ENCODE assay signal across 7 mouse cellular contexts in genomic region chr2:26296606-26297195, GRCm38 (mm10). TPM values are rescaled to one million over a fixed set of nuclear protein-coding genes. Genes with fewer than 3 reads are reported as not detected.
DNase-seq lines count a peak whose midpoint lies in the region; ATAC-seq and TF ChIP-seq lines count a peak whose summit lies in the region.

No protein-coding gene starts in this region.

- no peaks in the 10 kb centered on the region for H3K36me3 ChIP-seq in testis, adult 2 months (ENCODE audit: control insufficient read depth, insufficient read depth, low read length)
- no peaks in the 10 kb centered on the region for H3K36me3 ChIP-seq in forebrain, postnatal 0 days (ENCODE audit: insufficient read depth)
- no peaks in the 10 kb centered on the region for H3K36me3 ChIP-seq in limb, embryonic 10.5 days
- H3K36me3 ChIP-seq in stomach, postnatal 0 days (ENCODE audit: control insufficient read depth, insufficient read depth, low read length), result no peaks in the 10 kb centered on the region

- no peak for TF ChIP-seq CTCF in testis, adult 2 months (IDR thresholded peaks at IDR 0.05; ENCODE audit: control insufficient read depth, insufficient read depth, insufficient replicate concordance, low read depth, low read length)
- TF ChIP-seq CTCF in forebrain, postnatal 0 days (IDR thresholded peaks at IDR 0.05; ENCODE audit: low read depth), result no peak
- no peak for TF ChIP-seq CTCF in stomach, postnatal 0 days (IDR thresholded peaks at IDR 0.05; ENCODE audit: low read depth)

- peaks cover 2% of the 10 kb centered on the region; the same call in 1 of the 2 replicates for H3K4me1 ChIP-seq in testis, adult 2 months (ENCODE audit: control insufficient read depth, insufficient read depth, low read length)
- peaks cover 33% of the 10 kb centered on the region for H3K4me1 ChIP-seq in forebrain, postnatal 0 days (ENCODE audit: insufficient read depth)
- peaks cover 34% of the 10 kb centered on the region for H3K4me1 ChIP-seq in limb, embryonic 10.5 days
- no peaks in the 10 kb centered on the region for H3K4me1 ChIP-seq in stomach, postnatal 0 days (replicated peaks; ENCODE audit: control insufficient read depth, insufficient read depth)

- no peak overlapping the region for H3K27ac ChIP-seq in testis, adult 2 months (ENCODE audit: control insufficient read depth, insufficient read depth, low read depth, low read length)
- H3K27ac ChIP-seq in forebrain, postnatal 0 days (ENCODE audit: low read depth, low read length), result peak overlapping the region; percentile 41; the same call in 1 of the 2 replicates
- peak overlapping the region; percentile 38; the same call in 1 of the 2 replicates for H3K27ac ChIP-seq in limb, embryonic 10.5 days
- H3K27ac ChIP-seq in stomach, postnatal 0 days (replicated peaks), result peak overlapping the region; percentile 69

- H3K4me2 ChIP-seq in forebrain, postnatal 0 days (ENCODE audit: low read depth), result no peak overlapping the region
- no peak overlapping the region for H3K4me2 ChIP-seq in stomach, postnatal 0 days (replicated peaks; ENCODE audit: low read depth)

- 0 out of 2 replicates have a peak overlapping the region, but pooled peaks have one; percentile 10 for H3K9ac ChIP-seq in forebrain, postnatal 0 days
- H3K9ac ChIP-seq in stomach, postnatal 0 days (ENCODE audit: low read length), result no peak overlapping the region

- TF ChIP-seq EP300 in stomach, postnatal 0 days (optimal IDR thresholded peaks at IDR 0.05), result no peak

- DNase-seq in testis, postnatal 14 days (ENCODE audit: low spot score), result no peak
- peak; percentile 52 for DNase-seq in forebrain, postnatal 0 days
- no peak for DNase-seq in limb, embryonic 10.5 days (ENCODE audit: low spot score)
- no peak for DNase-seq in stomach, postnatal 0 days (ENCODE audit: low spot score)
- DNase-seq in heart, postnatal 25 days (ENCODE audit: low spot score), result no peak

- peak overlapping the region; percentile 62 for H3K4me3 ChIP-seq in testis, adult 2 months (ENCODE audit: control insufficient read depth, low read depth, low read length)
- H3K4me3 ChIP-seq in forebrain, postnatal 0 days (ENCODE audit: low read depth, low read length), result no peak overlapping the region
- no peak overlapping the region for H3K4me3 ChIP-seq in limb, embryonic 10.5 days
- no peak overlapping the region for H3K4me3 ChIP-seq in stomach, postnatal 0 days (ENCODE audit: low read depth, low read length)

- no peak for TF ChIP-seq POLR2A in testis, adult 2 months (IDR thresholded peaks at IDR 0.05; ENCODE audit: control insufficient read depth, low read depth, low read length)

- 14% methylated on average over 6 of the region's 6 CpGs for WGBS in forebrain, postnatal 0 days
- 60% methylated on average over 6 of the region's 6 CpGs for WGBS in limb, embryonic 10.5 days
- WGBS in stomach, postnatal 0 days, result 24% methylated on average over 6 of the region's 6 CpGs

- no peaks in the 10 kb centered on the region for H3K9me3 ChIP-seq in forebrain, postnatal 0 days (ENCODE audit: low read length)
- no peaks in the 10 kb centered on the region for H3K9me3 ChIP-seq in limb, embryonic 10.5 days (replicated peaks)
- no peaks in the 10 kb centered on the region for H3K9me3 ChIP-seq in stomach, postnatal 0 days (ENCODE audit: control insufficient read depth, low read length)

- ATAC-seq in forebrain, postnatal 0 days, result no peak
- no peak for ATAC-seq in stomach, postnatal 0 days (ENCODE audit: low FRiP score, low TSS enrichment)
- no peak for ATAC-seq in megakaryocyte-erythroid progenitor cell, adult 5-6 weeks (replicated peaks; ENCODE audit: low FRiP score, low TSS enrichment, poor library complexity, severe bottlenecking)

- no peaks in the 10 kb centered on the region for H3K27me3 ChIP-seq in testis, adult 2 months (ENCODE audit: control insufficient read depth, insufficient read depth, low read length)
- no peaks in the 10 kb centered on the region for H3K27me3 ChIP-seq in forebrain, postnatal 0 days (ENCODE audit: insufficient read depth, low read length)
- peaks cover 25% of the 10 kb centered on the region for H3K27me3 ChIP-seq in limb, embryonic 10.5 days (ENCODE audit: low read depth, poor library complexity, severe bottlenecking)
- H3K27me3 ChIP-seq in stomach, postnatal 0 days (ENCODE audit: control insufficient read depth, insufficient read depth, low read length), result no peaks in the 10 kb centered on the region

- intact Hi-C loops in heart, postnatal 25 days (cut with DNase I), result no loop called here

RNA-seq across cellular contexts. Expression of gene Ccdc187, which starts 2.3 kb away (rescaled TPM):
- 90.3 and 101 TPM in 2 replicates for polyA plus RNA-seq in testis, adult 2 months (2012; rRNA removed)
- total RNA-seq in forebrain, postnatal 0 days (2014; rRNA removed), result 1.5 and 2.0 TPM in 2 replicates
- polyA plus RNA-seq in forebrain, postnatal 0 days (2015; fragmentation: Nextera tagmentation; extraction: Ambion mirVana), result 0.13 TPM in 2 replicates
- polyA plus RNA-seq in limb, embryonic 10.5 days (2016; fragmentation: Nextera tagmentation; extraction: Ambion mirVana), result 0.01 TPM in 1 of 2 replicates, not detected in the other
- polyA plus RNA-seq in stomach, postnatal 0 days (2015; fragmentation: Nextera tagmentation; extraction: Ambion mirVana), result 0.21 and 0.40 TPM in 2 replicates
- total RNA-seq in megakaryocyte-erythroid progenitor cell, adult 5-6 weeks (2014; fragmentation: Nextera tagmentation), result not detected in 2 replicates
- not detected in 2 replicates for total RNA-seq in megakaryocyte-erythroid progenitor cell, adult 5-6 weeks (2017)
- total RNA-seq in heart, postnatal 25 days (2021), result under 1 TPM; 0.08 to 0.18 TPM

RNA-seq across cellular contexts. Expression of gene Gpsm1, which starts 18.6 kb away (rescaled TPM):
- 16.6 and 20.5 TPM in 2 replicates for polyA plus RNA-seq in testis, adult 2 months (2012; rRNA removed)
- total RNA-seq in forebrain, postnatal 0 days (2014; rRNA removed), result 242 and 257 TPM in 2 replicates
- 140 and 149 TPM in 2 replicates for polyA plus RNA-seq in forebrain, postnatal 0 days (2015; fragmentation: Nextera tagmentation; extraction: Ambion mirVana)
- polyA plus RNA-seq in limb, embryonic 10.5 days (2016; fragmentation: Nextera tagmentation; extraction: Ambion mirVana), result 83.6 and 91.4 TPM in 2 replicates
- polyA plus RNA-seq in stomach, postnatal 0 days (2015; fragmentation: Nextera tagmentation; extraction: Ambion mirVana), result 20.4 and 20.9 TPM in 2 replicates
- total RNA-seq in megakaryocyte-erythroid progenitor cell, adult 5-6 weeks (2014; fragmentation: Nextera tagmentation), result 2.8 and 6.8 TPM in 2 replicates
- 6.9 and 12.4 TPM in 2 replicates for total RNA-seq in megakaryocyte-erythroid progenitor cell, adult 5-6 weeks (2017)
- total RNA-seq in heart, postnatal 25 days (2021), result 100 to 1,000 TPM; 195 to 226 TPM

RNA-seq across cellular contexts. Expression of gene Dnlz, which starts 55.2 kb away (rescaled TPM):
- polyA plus RNA-seq in testis, adult 2 months (2012; rRNA removed), result 6.2 and 6.5 TPM in 2 replicates
- total RNA-seq in forebrain, postnatal 0 days (2014; rRNA removed), result 32.2 and 39.8 TPM in 2 replicates
- polyA plus RNA-seq in forebrain, postnatal 0 days (2015; fragmentation: Nextera tagmentation; extraction: Ambion mirVana), result 28.8 and 33.2 TPM in 2 replicates
- polyA plus RNA-seq in limb, embryonic 10.5 days (2016; fragmentation: Nextera tagmentation; extraction: Ambion mirVana), result 33.9 and 36.8 TPM in 2 replicates
- polyA plus RNA-seq in stomach, postnatal 0 days (2015; fragmentation: Nextera tagmentation; extraction: Ambion mirVana), result 15.1 and 16.6 TPM in 2 replicates
- 12.7 and 20.7 TPM in 2 replicates for total RNA-seq in megakaryocyte-erythroid progenitor cell, adult 5-6 weeks (2014; fragmentation: Nextera tagmentation)
- 9.4 and 15.3 TPM in 2 replicates for total RNA-seq in megakaryocyte-erythroid progenitor cell, adult 5-6 weeks (2017)
- 10 to 100 TPM; 20.0 to 21.8 TPM for total RNA-seq in heart, postnatal 25 days (2021)

RNA-seq across cellular contexts. Expression of gene Qsox2, which starts 59.4 kb away (rescaled TPM):
- polyA plus RNA-seq in testis, adult 2 months (2012; rRNA removed), result 26.3 and 33.0 TPM in 2 replicates
- total RNA-seq in forebrain, postnatal 0 days (2014; rRNA removed), result 21.2 and 22.2 TPM in 2 replicates
- polyA plus RNA-seq in forebrain, postnatal 0 days (2015; fragmentation: Nextera tagmentation; extraction: Ambion mirVana), result 5.5 and 9.1 TPM in 2 replicates
- 14.7 and 16.1 TPM in 2 replicates for polyA plus RNA-seq in limb, embryonic 10.5 days (2016; fragmentation: Nextera tagmentation; extraction: Ambion mirVana)
- 10.7 and 11.2 TPM in 2 replicates for polyA plus RNA-seq in stomach, postnatal 0 days (2015; fragmentation: Nextera tagmentation; extraction: Ambion mirVana)
- total RNA-seq in megakaryocyte-erythroid progenitor cell, adult 5-6 weeks (2014; fragmentation: Nextera tagmentation), result 6.7 and 7.9 TPM in 2 replicates
- 5.4 and 6.2 TPM in 2 replicates for total RNA-seq in megakaryocyte-erythroid progenitor cell, adult 5-6 weeks (2017)
- 10 to 100 TPM; 15.8 to 15.9 TPM for total RNA-seq in heart, postnatal 25 days (2021)

Comparison
In these comparisons a context has a peak if more than half of its experiments do, and no peak if none do; other contexts are left out.
1. RNA of gene Ccdc187, which starts 2.3 kb away (polyA plus RNA-seq): 90.3 to 101 TPM in testis, adult 2 months; 0.21 to 0.40 TPM in stomach, postnatal 0 days, 0.13 TPM in forebrain, postnatal 0 days and 0.01 TPM in limb, embryonic 10.5 days; every median in the first group is over 10 times any median in the second.